11 mouse cellular contexts compared by ENCODE assay signal in genomic region chr2:65170693-65171456, GRCm38 (mm10).
DNase-seq lines count a peak whose midpoint lies in the region; ATAC-seq lines count a peak whose summit lies in the region.
"Had no signal": no experiment of that assay in that cellular context is flagged by ENCODE, and none has a peak within 500 bp of the region (broad histone marks: within the 10 kb centered on the region; RNA-seq: fewer than 3 reads in every experiment).

No protein-coding gene starts in this region.

- H3K4me1 ChIP-seq in heart, embryonic 11.5 days (ENCODE audit: control insufficient read depth, insufficient read depth, low read length), result peaks cover 11% of the 10 kb centered on the region
- peaks cover 20% of the 10 kb centered on the region for H3K4me1 ChIP-seq in kidney, embryonic 15.5 days
- no peaks in the 10 kb centered on the region for H3K4me1 ChIP-seq in midbrain, embryonic 13.5 days (replicated peaks)
- H3K4me1 ChIP-seq: forebrain, embryonic 15.5 days had no signal

- H3K9me3 ChIP-seq in heart, embryonic 11.5 days (replicated peaks; ENCODE audit: control insufficient read depth, low read length), result no peaks in the 10 kb centered on the region
- H3K9me3 ChIP-seq in kidney, embryonic 15.5 days (replicated peaks), result no peaks in the 10 kb centered on the region
- H3K9me3 ChIP-seq in midbrain, embryonic 13.5 days, result no peaks in the 10 kb centered on the region
- H3K9me3 ChIP-seq: forebrain, embryonic 15.5 days; heart, embryonic 15.5 days had no signal

- H3K4me2 ChIP-seq in heart, embryonic 11.5 days, result no peak overlapping the region
- peak overlapping the region; percentile 35 for H3K4me2 ChIP-seq in kidney, embryonic 15.5 days
- no peak overlapping the region for H3K4me2 ChIP-seq in midbrain, embryonic 13.5 days (replicated peaks)
- H3K4me2 ChIP-seq: forebrain, embryonic 15.5 days; heart, embryonic 15.5 days had no signal

- no peak overlapping the region for H3K4me3 ChIP-seq in heart, embryonic 11.5 days (ENCODE audit: low read depth, low read length)
- H3K4me3 ChIP-seq in kidney, embryonic 15.5 days (replicated peaks), result no peak overlapping the region
- H3K4me3 ChIP-seq in midbrain, embryonic 13.5 days (replicated peaks), result no peak overlapping the region
- H3K4me3 ChIP-seq: forebrain, embryonic 15.5 days; heart, embryonic 15.5 days had no signal

- H3K9ac ChIP-seq in heart, embryonic 11.5 days (ENCODE audit: low read depth, low read length), result no peak overlapping the region
- no peak overlapping the region for H3K9ac ChIP-seq in kidney, embryonic 15.5 days
- no peak overlapping the region for H3K9ac ChIP-seq in midbrain, embryonic 13.5 days (replicated peaks)
- H3K9ac ChIP-seq: forebrain, embryonic 15.5 days; heart, embryonic 15.5 days had no signal

- ATAC-seq in heart, embryonic 11.5 days (replicated peaks; ENCODE audit: insufficient number of reproducible peaks, low FRiP score, low TSS enrichment), result no peak
- peak; percentile 61; the same call in 1 of the 2 replicates for ATAC-seq in kidney, embryonic 15.5 days (replicated peaks; ENCODE audit: low FRiP score)
- no peak for ATAC-seq in midbrain, embryonic 13.5 days
- ATAC-seq: forebrain, embryonic 15.5 days had no signal

- no peaks in the 10 kb centered on the region for H3K27me3 ChIP-seq in heart, embryonic 11.5 days (ENCODE audit: control insufficient read depth, insufficient read depth, low read length)
- H3K27me3 ChIP-seq in kidney, embryonic 15.5 days, result no peaks in the 10 kb centered on the region
- H3K27me3 ChIP-seq in midbrain, embryonic 13.5 days, result no peaks in the 10 kb centered on the region
- H3K27me3 ChIP-seq: forebrain, embryonic 15.5 days; heart, embryonic 15.5 days had no signal

- no peak overlapping the region for H3K27ac ChIP-seq in heart, embryonic 11.5 days (ENCODE audit: low read depth, low read length)
- H3K27ac ChIP-seq in kidney, embryonic 15.5 days, result peak overlapping the region; percentile 76
- no peak overlapping the region for H3K27ac ChIP-seq in midbrain, embryonic 13.5 days
- H3K27ac ChIP-seq: forebrain, embryonic 15.5 days; heart, embryonic 15.5 days had no signal

- 86% methylated on average over 18 of the region's 18 CpGs for WGBS in heart, embryonic 11.5 days (ENCODE audit: insufficient replicate concordance)
- WGBS in kidney, embryonic 15.5 days, result 56% methylated on average over 18 of the region's 18 CpGs
- 93% methylated on average over 18 of the region's 18 CpGs for WGBS in midbrain, embryonic 13.5 days

- H3K36me3 ChIP-seq in heart, embryonic 11.5 days (ENCODE audit: control insufficient read depth, insufficient read depth, low read length), result no peaks in the 10 kb centered on the region
- H3K36me3 ChIP-seq in kidney, embryonic 15.5 days, result no peaks in the 10 kb centered on the region
- no peaks in the 10 kb centered on the region for H3K36me3 ChIP-seq in midbrain, embryonic 13.5 days
- H3K36me3 ChIP-seq: forebrain, embryonic 15.5 days; heart, embryonic 15.5 days had no signal

- DNase-seq in heart, adult 11 months, result peak; percentile 59
- peak; percentile 17 for DNase-seq in brain, adult 2 months (ENCODE audit: low read depth, low spot score)
- DNase-seq in naive thymus-derived CD4-positive, alpha-beta T cell, adult 2 months (ENCODE audit: low read depth), result peak; percentile 42
- no peak for DNase-seq in cerebellum, adult 11-12 months
- no peak for DNase-seq in spleen, postnatal 4 days (ENCODE audit: low spot score in 2 of 2)
- DNase-seq: lung, postnatal 14 days had no signal

Comparison
In these comparisons a context has a peak if more than half of its experiments do, and no peak if none do; other contexts are left out.
1. DNase-seq: peak in heart, adult 11 months (single experiment), brain, adult 2 months (single experiment) and naive thymus-derived CD4-positive, alpha-beta T cell, adult 2 months (single experiment); none in cerebellum, adult 11-12 months (single experiment) and spleen, postnatal 4 days (0 of 2).